Mouse (Mus musculus): Measurements from ENCODE around the gene Vcam1. TPM values are rescaled to one million over a fixed set of nuclear protein-coding genes. Genes with fewer than 3 reads are reported as not detected.

The Vcam1 gene
- polyA plus RNA-seq, 1 experiment from 2014 or later = 128 TPM

GRCm38 (mm10) chr3:116091706-116092105 lies 37.8 kb downstream of the Vcam1 start:
- no peak for DNase-seq (ENCODE audit: low spot score)

GRCm38 (mm10) chr3:116085962-116086361 lies 43.5 kb downstream of the Vcam1 start:
- no peak for DNase-seq (ENCODE audit: low spot score)

- DNase-seq (ENCODE audit: low spot score) = no peak
Observed at GRCm38 (mm10) chr3:116080939-116081676, 48.4 kb downstream of the Vcam1 start.

GRCm38 (mm10) chr3:116080166-116080788 lies 49.2 kb downstream of the Vcam1 start:
- DNase-seq (ENCODE audit: low spot score) = no peak

GRCm38 (mm10) chr3:116078490-116078889 lies 51.0 kb downstream of the Vcam1 start:
- DNase-seq (ENCODE audit: low spot score) = peak; percentile 7

GRCm38 (mm10) chr3:116076739-116077138 lies 52.7 kb downstream of the Vcam1 start:
- DNase-seq (ENCODE audit: low spot score) = no peak

- no peak for DNase-seq (ENCODE audit: low spot score)
Observed at GRCm38 (mm10) chr3:116072584-116072983, 56.9 kb downstream of the Vcam1 start.

- no peak for DNase-seq (ENCODE audit: low spot score)
Observed at GRCm38 (mm10) chr3:116062141-116062540, 67.3 kb downstream of the Vcam1 start.

GRCm38 (mm10) chr3:116060320-116060719 lies 69.2 kb downstream of the Vcam1 start:
- no peak for DNase-seq (ENCODE audit: low spot score)

Other genes starting within 250 kb of the Vcam1 start
- 42.9 and 47.3 TPM in 2 replicates for gene Dph5, start 241.9 kb downstream of the Vcam1 start, polyA plus RNA-seq (2015; fragmentation: Nextera tagmentation; extraction: Ambion mirVana)
- gene Slc30a7, start 122.3 kb downstream of the Vcam1 start, polyA plus RNA-seq (2015; fragmentation: Nextera tagmentation; extraction: Ambion mirVana) = 29.4 and 30.0 TPM in 2 replicates
- 11.2 and 13.3 TPM in 2 replicates for gene Extl2, start 122.2 kb downstream of the Vcam1 start, polyA plus RNA-seq (2015; fragmentation: Nextera tagmentation; extraction: Ambion mirVana)
- 0.33 and 0.35 TPM in 2 replicates for gene Gpr88, start 123.8 kb upstream of the Vcam1 start, polyA plus RNA-seq (2015; fragmentation: Nextera tagmentation; extraction: Ambion mirVana)